Mouse (Mus musculus): Measurements from ENCODE around the gene Ppp1r21.

Gene Ppp1r21

GRCm38 (mm10) chr17:88574811-88575210 lies 44.9 kb downstream of the Ppp1r21 start:
- no peak for DNase-seq (ENCODE audit: low read depth, low spot score)

- no peak for DNase-seq (ENCODE audit: low read depth, low spot score)
Measured at GRCm38 (mm10) chr17:88578522-88579242, 48.8 kb downstream of the Ppp1r21 start.

GRCm38 (mm10) chr17:88580556-88580955 lies 50.6 kb downstream of the Ppp1r21 start:
- no peak for DNase-seq (ENCODE audit: low read depth, low spot score)

DNA sequence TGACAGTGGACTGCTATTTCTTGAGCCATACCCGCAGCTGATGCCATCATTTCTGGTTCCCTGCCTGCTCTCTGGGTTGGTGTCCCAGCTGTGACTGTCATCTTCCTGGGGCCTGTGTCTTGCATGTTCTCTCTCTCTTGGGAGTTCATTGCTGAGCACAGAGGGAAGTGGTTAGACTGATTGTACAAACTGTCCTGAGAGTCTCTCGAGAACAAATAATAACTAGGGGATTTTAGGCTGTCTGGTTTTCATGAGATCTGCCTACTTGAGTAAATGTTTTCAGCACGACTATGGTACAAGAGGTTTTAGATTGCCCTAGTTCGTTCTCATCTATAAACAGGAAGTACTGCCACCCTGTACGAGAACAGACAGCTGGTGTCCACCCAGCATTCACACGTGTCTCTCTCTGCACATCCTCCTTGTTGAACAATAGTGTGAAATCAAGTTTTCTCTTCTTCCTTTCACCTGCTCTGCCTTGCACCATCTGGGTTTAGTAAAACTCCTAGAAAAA lies 51.6 kb downstream of the Ppp1r21 start:
- DNase-seq (ENCODE audit: low read depth, low spot score), result no peak

DNA sequence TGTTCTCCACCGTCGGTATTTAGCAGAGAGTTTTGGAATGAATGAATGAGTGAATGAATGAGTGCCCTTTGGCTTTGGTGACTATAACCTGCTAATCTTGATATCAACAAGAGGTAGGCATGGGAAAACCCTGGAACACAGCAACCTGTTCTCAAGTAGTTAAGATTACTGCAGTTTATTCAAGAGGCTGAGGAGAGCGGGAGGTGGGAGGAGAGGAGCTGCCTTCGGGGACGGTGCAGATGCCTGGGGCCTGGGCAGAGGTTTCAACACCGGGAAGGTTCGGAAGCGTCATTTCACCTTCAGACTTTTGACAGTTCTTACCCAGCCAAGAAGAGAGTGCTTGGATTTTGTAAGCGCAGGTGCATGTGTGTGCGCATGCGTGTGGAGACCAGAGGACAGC lies 53.1 kb downstream of the Ppp1r21 start:
- DNase-seq (ENCODE audit: low read depth, low spot score), result no peak

- DNase-seq (ENCODE audit: low read depth, low spot score), result no peak
Measured at GRCm38 (mm10) chr17:88583411-88583810, 53.5 kb downstream of the Ppp1r21 start.

DNA sequence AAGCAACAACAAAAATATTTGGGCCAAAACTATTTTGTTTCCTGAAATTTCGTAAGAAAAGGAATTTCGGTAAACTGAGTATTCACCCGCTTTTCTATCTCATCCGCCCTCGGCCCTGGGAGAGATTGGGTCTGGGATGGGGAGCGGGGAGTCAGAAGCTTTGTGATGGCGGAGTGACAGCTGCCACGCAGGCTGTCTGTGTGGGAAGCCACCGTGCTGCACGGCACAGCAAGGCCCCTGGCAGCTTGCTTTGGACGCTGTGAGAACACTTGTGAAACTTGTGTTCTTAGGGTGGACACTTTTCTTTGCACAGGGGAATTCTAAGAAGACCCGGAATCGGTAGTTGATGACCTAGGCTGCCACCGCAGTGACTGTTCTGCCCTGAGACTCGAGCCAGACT lies 57.5 kb downstream of the Ppp1r21 start:
- DNase-seq (ENCODE audit: low read depth, low spot score), result no peak

- DNase-seq (ENCODE audit: low read depth, low spot score), result no peak
Measured at GRCm38 (mm10) chr17:88588228-88588627, 58.3 kb downstream of the Ppp1r21 start.

DNA sequence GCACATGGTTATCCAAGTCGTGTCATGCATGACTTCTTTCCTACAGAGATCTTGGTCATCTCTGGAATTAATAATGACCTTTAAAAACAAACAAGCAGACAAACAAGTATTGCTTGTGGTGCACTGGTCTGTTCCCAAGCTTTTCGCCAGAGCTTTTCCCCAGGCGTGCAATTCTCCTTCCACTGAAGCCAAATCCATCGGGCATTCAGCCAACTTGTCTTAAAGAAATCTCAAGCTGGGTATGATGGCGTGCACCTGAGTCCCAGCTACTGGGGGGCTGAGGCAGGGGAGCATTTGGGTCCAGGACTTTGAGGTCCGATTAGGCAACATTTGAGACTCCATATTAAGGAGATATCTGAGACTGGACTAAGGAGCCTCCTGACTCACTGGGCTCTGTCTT lies 60.3 kb downstream of the Ppp1r21 start:
- no peak for DNase-seq (ENCODE audit: low read depth, low spot score)

DNA sequence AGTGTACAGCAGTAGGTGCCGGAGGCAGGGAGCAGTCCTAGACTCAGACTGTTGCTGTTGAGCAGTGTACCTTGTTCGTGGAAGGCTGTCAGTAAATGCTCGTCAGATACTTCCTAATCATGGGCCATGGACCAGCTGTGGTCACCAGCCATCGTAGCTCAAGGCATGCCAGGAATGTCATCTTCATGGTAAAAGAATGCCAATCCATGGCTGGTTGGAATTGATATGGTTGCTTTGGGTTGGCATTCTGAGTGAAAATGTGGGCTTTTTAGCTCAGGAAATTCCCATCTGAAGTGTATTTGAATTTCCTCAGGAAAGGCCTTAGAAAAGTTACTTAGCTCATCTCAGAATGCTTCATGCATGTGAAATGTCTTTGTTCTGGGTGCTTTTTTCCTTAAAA lies 65.2 kb downstream of the Ppp1r21 start:
- DNase-seq (ENCODE audit: low read depth, low spot score), result no peak

DNA sequence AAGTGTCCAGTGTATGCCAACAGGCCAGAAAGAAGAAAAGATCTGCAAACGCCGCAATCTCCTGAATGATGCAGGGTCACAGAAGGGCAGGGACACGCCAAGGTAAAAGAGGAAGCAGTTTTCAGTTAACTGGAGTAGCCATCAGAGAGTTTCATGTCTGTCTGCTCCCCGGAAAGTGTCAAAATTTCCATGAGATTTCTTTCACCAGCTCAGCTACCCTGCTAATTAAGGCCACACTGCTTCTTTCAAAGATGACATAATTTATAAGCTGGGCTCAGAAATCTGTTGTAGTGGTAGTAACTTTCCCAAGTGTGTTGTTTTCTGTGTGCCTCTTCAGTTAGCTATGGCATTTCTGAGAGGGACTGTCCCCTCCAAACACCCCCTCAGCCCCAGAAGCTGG lies 66.2 kb downstream of the Ppp1r21 start:
- DNase-seq (ENCODE audit: low read depth, low spot score), result no peak

DNA sequence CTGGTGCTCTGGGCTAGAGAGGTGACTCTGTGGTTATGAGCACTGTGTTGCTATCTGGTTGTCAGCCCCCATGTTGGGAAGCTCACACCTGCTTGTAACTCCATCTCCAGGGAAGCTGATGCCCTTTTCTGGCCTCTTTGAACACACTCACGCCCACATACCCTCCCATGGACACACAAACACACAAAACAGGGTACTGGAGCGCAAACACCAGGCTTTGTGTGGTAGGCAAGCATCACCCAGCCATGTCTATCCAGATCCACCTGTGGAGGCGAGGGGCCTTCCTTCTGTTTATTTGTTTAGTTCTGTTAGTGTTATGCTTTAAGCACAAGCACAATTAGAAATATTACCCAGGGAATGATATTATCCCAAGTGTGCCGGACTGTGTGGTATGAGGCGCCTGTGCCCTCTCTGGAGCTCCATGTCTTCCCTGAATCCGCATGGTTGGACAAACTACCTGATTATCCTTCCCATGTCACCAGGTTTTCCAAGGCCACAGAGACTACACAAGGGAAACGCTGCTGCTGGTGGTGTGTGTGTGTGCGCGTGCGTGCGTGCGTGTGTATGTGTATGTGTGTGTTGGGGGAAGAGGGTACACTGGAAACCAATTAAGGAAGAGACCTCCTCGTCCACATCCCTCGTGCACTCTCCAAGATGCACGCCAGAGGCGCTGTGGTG lies 66.8 kb downstream of the Ppp1r21 start:
- no peak for DNase-seq (ENCODE audit: low read depth, low spot score)

DNA sequence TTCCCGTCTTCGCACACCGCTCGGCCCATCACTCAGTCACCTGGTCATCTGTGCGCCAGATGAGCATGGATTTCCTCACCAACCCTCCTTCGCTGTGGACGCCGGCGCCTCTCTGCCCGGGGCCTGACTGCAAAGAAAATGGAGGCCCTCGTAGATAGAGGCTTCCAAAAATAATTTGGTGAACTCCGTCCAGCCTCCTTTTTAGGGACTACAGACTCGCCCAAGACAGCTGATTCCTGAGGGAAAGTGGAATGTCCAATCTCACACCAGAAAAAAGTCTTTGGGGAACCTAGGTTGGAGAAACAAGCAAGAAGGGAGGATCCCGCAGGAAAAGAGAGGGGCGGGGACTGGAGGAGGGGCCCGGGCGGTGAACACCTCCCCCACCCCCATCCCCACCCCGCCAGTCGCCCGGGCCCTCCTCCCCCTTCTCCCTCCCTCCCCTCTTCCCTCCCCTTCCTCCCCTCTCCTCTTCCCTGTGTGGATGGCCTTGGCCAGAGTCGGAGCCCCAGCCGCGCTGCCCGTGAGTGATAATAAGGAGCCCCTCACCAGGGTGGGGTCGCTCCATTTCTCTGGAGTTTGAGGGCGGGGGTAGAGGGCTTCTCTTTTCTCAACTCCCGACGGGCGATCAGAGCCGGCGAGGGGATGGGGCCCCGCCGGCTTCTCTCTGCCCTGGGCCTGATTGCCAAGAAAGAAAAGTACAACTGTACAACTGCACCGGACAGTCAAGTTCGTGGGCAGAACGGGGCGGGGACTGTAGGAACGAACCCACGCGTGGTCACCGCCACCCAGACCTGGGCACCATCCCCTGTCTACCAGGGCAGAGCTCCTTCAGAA lies 67.5 kb downstream of the Ppp1r21 start, which contains the start of gene Ston1:
Gene Ston1, plus strand, starts transcription at position 463 of the 834 bp plus-strand sequence.
- peak; percentile 29 for DNase-seq (ENCODE audit: low read depth, low spot score)

DNA sequence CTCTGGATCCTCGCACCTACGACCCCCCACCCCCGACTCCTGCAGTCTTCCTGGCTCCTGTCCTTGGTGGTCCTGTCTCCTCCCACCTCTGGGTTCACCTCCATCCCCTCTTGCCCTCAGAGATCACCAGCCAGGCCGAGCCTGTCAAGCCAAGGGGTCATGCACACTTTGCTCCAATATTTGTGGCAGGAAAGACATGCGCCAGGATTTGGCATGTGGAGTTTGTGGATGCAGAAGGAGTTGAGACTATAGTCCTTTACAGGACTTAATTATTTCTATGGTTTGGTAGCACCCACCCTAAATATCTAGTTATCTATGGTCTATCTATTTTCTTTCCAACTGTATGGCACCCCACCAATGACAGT lies 68.1 kb downstream of the Ppp1r21 start:
- DNase-seq (ENCODE audit: low read depth, low spot score), result no peak

DNA sequence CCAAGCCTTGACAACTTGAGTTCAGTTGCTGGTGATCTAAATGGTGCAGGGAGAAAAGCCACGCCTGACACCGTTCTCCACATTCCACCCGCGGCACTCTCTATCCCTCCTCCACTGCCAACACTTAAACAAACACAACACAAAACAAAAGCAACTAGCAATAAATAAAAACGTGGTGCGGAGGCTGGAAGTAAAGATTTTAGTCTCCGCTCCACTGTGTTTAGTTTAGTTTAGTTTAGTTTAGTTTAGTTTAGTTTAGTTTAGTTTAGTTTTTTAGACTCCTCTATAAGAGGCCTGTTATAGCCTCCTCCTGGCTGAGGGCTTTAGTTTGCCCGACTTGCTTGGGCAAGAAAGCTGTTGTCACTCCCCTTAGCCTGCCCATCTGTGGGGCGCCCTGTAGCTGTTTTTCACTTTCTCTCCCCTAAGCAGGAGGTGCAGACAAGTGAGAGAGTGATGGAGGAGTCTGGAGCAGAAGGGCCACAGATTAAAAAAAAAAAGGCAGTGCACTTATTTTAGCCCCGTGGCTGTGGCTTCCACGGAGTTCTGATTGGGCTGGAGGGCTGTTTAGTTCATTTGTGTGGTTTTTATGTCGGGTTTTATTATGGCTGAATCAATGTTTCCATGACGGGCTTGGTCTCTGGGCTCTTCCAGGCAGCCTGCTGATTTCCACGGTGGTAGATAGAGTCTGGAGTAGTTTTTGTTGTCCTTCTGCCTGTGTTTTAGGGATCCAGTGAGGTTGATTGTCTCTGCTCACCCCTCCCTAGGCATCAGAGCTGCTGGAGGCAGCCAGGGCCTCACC lies 68.9 kb downstream of the Ppp1r21 start:
- DNase-seq (ENCODE audit: low read depth, low spot score), result no peak

- no peak for DNase-seq (ENCODE audit: low read depth, low spot score)
Measured at GRCm38 (mm10) chr17:88600492-88601026, 70.6 kb downstream of the Ppp1r21 start.

- no peak for DNase-seq (ENCODE audit: low read depth, low spot score)
Measured at GRCm38 (mm10) chr17:88603943-88604342, 74.0 kb downstream of the Ppp1r21 start.

DNA sequence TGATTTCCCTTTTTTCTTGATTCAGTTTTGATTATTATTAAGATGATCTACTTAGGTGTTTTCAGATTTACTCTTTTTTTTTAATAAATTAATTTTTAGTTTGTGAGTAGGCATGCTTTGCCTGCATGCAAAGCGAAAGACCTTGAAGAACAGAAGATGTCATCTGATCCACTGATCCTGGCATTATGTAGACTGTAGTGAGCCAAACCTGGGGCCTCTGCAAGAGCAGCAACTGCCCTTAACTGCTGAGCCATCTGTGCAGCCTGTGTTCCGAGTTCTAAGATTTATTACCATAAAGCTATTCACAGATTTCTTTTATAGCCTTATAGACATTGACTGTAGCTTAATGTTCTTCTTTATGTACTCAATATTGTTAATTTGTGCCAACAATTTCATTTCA lies 76.1 kb downstream of the Ppp1r21 start:
- no peak for DNase-seq (ENCODE audit: low read depth, low spot score)

- no peak for DNase-seq (ENCODE audit: low read depth, low spot score)
Measured at GRCm38 (mm10) chr17:88609361-88609760, 79.4 kb downstream of the Ppp1r21 start.

DNA sequence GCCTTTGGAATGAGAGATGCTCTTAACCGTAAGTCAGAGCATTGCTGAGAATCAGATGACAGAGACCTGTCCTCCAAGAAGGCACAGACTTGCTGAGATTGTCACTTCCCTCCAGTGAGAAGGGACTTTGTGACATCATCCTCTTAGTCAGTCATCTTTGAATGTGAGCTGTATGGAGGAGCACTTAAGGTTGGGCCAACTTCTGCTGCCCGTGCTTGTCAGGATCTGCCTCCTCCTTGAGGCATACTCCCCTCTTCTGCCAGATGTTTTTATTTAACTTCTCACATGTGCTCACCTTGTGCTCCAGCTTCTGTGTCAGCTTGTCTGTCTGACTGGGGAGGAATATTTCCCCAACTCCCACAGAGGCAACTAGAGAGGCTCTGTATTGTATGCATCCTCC lies 81.1 kb downstream of the Ppp1r21 start:
- DNase-seq (ENCODE audit: low read depth, low spot score), result no peak

GRCm38 (mm10) chr17:88613172-88613571 lies 83.3 kb downstream of the Ppp1r21 start:
- DNase-seq (ENCODE audit: low read depth, low spot score), result no peak
